Mouse (Mus musculus) cerebellum, postnatal 10 days (tissue): ENCODE results near the gene Esrp2.
A peak's percentile ranks its signal among the peaks of the same experiment; 100 is the strongest.

Experiments
- DNase-seq, 2 experiments: peaks; one replicate each; pipeline ENCODE4 v3.0.0; 2021; ENCODE audit warnings: mixed read lengths in 2 of 2

Esrp2 gene

DNA sequence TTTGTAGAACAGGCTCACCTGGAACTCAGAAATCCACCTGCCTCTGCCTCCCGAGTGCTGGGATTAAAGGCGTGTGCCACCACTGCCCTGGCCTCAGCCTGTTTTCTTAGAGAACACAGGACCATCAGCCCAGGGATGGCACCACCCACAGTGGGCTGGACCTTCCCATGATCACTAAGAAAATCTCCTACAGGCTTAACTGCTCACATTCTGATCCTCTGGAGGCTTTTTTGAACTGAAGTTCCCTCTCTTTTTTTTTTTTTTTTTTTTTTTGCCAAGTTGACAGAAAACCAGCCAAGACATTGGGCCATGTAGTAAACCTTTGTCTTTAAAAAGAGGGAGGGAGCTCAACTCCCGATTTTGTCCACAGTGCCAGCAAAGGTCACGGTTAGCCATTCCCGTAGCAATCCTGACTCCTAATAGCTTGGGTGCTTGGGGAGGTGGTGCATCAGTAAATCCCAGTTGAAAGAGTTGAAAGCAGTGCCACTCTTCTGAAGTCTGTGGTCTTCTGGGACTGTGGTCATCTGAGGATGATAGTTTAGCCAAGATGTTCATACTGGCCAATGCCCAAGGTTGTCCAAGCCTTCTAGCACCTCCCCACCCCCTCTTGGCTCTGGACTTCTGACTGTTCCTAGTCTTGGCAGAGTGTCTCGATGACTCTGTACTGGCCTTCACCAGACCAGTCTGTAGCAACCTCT lies 11.2 kb upstream of the Esrp2 start:
- DNase-seq: no peak

- DNase-seq: no peak
Observed at GRCm38 (mm10) chr8:106146014-106146413, 9.2 kb upstream of the Esrp2 start.

GRCm38 (mm10) chr8:106145331-106145730 lies 8.6 kb upstream of the Esrp2 start:
- no peak for DNase-seq

- DNase-seq: peak; percentile 89 to 92
Observed at GRCm38 (mm10) chr8:106140769-106141168, 4.0 kb upstream of the Esrp2 start.

DNA sequence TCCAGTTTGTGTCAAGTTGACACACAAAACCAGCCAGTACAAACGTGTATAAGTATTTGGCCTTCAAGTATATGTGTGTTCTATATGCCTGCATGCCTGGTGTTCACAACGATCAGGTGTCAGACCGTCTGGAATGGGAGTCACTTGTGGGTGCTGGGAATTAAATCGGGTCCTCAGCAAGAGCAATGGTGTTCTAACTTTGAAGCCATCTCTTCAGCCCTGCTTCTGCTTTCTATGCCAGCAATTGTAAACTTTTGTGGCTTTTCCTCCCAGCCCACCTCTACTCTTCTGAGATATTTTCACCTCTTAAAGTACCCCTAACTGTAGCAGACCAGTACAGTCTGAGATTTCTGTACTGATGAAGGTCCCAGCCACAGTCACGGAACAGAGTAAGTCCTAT lies 3.4 kb upstream of the Esrp2 start:
- DNase-seq: no peak

DNA sequence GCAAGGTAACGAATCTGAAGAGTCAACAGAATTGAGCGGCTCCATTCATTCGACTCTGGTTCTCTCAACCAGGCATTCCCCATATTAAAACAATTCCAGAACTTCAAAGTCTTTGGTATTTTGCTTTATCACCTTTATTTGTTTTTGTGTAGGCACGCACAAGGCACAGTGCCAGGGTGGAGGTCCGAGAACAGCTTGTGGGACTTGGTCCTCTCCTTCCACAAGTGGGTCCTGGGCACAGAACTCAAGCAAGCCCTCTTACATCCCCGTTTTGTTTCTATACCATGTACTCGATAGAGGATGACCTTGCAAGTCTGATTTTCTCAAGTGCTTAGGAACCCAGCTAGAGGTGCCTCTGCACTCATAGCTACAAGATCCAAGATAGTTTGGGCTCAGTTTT lies 1.8 kb upstream of the Esrp2 start:
- DNase-seq: no peak

GRCm38 (mm10) chr8:106137906-106138477 lies 1.2 kb upstream of the Esrp2 start:
- DNase-seq: peak; percentile 53 to 54

GRCm38 (mm10) chr8:106137218-106137905 lies 588 bp upstream of the Esrp2 start:
- DNase-seq: no peak

GRCm38 (mm10) chr8:106135672-106136071 lies 1.1 kb downstream of the Esrp2 start:
- no peak for DNase-seq

- peak; percentile 53 to 56 for DNase-seq
Observed at GRCm38 (mm10) chr8:106134751-106135571, 1.8 kb downstream of the Esrp2 start.

GRCm38 (mm10) chr8:106133946-106134345 lies 2.8 kb downstream of the Esrp2 start:
- DNase-seq: no peak

DNA sequence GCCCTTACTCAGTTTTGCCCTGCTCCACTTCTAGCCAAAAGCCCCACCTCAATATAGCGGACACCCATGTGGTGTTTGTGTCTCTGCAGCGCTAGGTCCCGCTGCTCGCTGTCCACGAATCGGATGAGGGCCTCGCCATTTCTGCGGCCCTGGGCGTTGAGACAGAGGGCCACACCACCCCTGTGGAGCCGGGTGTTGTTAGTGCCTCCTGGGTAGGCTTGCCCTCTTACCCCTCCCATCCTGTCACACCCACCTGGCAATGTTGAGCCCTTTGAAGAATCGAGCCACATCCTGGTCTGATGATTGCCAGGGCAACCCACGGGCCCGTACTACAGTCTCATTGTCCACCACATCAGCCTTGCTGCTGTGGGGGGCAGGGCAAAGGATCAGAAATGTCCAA lies 3.2 kb downstream of the Esrp2 start:
- DNase-seq: no peak

DNA sequence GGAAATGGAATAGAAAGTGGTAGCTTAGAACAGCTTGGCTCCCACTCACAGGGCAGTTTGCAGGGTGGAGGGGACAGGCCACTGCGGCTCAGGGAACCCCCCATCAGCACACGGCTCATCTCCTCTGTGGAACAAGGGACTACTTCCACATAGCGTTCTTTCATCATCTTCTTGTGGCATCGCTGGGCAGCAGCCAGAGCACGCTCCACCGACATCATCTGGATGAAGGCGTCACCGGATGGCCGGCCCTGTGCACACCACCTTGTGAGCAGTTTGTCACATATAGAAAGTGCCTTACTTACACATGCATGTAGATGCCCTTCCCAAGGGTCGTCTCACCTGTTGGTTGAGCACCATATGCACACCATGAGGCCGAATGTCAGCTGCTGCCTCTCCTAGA lies 4.4 kb downstream of the Esrp2 start:
- DNase-seq: no peak

- DNase-seq: no peak
Observed at GRCm38 (mm10) chr8:106131488-106132222, 5.1 kb downstream of the Esrp2 start.

GRCm38 (mm10) chr8:106131021-106131420 lies 5.8 kb downstream of the Esrp2 start:
- no peak for DNase-seq

DNA sequence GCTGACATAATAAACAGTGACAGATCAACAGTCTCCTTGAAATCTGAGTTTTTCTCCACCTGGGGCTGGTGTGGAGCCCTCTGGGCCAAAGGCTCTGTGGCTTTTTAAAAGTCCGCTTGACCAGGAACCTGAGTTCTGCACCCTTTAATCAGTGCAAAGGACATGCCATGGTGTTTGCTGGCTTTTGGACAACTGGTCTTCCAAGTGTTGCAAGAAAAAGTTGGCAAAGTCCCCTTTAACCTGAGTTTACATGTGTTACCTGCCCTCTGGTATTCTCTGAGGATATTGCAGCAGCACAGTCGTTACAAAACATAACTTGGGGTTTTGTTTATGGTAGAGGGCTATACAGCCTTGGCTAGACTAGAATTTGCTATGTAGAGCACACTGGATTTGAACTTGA lies 6.3 kb downstream of the Esrp2 start:
- no peak for DNase-seq

- no peak for DNase-seq
Observed at GRCm38 (mm10) chr8:106129997-106130396, 6.8 kb downstream of the Esrp2 start.

DNA sequence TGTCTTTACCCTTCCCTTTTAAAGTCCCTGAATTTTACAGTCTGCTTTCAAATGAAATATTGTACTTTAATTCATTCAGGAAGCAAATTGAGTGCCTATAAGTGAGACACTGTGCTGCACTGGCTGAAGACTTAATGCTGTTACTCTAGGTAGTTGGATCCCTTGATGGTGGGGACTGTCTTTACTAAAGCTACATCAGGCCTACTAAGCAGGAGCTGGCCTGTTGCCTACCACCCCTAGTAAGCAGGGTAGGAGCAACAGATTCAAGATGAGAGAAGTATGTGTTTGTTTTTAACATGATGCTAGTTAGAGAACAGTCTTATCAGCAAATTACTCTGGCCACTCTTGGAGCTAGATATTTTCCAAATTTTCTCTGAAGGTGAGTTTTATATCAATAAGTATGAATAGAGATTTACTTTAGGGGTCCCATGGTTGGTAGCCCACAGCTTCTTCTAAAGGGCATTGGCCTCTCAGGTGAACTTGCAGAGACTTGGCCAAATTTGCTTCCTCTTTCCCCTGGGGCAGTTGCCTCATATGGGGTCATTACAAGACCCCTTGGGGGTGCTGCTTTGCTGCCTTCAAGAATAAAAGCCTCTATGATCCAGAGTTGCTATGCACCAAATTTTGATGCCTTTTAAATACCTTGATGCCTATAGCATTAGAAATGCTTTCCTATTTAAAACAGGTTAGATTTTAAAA lies 7.4 kb downstream of the Esrp2 start:
- no peak for DNase-seq

DNA sequence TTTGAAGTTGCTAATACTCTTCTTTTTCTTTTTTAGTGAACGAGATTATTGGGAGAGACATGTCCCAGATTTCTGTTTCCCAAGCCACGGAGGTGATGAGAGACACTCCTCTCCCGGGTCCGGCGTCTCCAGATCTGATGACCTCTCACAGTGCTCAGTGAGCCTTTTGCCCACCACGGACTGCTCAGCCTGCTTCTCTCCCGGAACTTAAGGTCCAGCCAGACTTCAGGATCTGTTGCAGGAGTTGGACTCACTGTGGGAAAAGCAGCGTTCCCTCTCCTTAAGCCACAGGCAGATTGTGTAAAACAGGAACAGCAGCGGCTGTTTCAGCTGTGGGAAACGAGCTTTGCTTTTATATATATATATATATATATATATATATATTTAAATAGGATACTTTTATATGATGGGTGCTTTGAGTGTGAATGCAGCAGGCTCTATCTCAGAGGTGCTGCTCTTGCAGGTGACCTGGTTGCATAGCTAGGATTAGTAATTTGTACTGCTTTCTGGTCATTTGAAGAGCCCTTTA lies 8.8 kb downstream of the Esrp2 start:
- DNase-seq: no peak

GRCm38 (mm10) chr8:106127054-106127453 lies 9.7 kb downstream of the Esrp2 start:
- no peak for DNase-seq

GRCm38 (mm10) chr8:106126055-106126454 lies 10.7 kb downstream of the Esrp2 start:
- DNase-seq: no peak

DNA sequence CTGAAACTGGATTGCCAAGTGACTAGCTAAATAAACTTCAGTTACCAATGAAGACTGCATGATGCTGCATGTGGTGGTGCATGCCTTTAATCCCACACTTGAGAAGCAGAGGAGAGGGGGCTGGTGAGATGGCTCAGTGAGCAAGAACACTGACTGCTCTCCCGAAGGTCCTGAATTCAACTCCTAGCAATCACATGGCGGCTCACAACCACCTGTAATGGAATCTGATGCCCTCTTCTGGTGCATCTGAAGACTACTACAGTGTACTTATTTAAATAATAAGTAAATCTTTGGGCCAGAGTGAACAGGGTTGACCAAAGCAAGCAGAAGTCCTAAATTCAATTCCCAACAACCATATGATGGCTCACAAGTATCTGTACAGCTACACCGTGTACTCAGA lies 13.3 kb downstream of the Esrp2 start:
- no peak for DNase-seq
